Mouse (Mus musculus) liver, postnatal 0 days (tissue): Measurements from ENCODE around the gene Dennd2d.

Experiments used
- CTCF ChIP-seq: sonication (generic); IDR thresholded peaks from 2 replicates; pipeline ENCODE4 v1.5.1; 2016; ENCODE audit warnings: antibody characterized with exemption, low read depth
- EP300 ChIP-seq: IDR thresholded peaks from 2 replicates; pipeline ENCODE4 v1.6.1; 2016; ENCODE audit warnings: antibody characterized with exemption, low read depth, mild to moderate bottlenecking

DNA sequence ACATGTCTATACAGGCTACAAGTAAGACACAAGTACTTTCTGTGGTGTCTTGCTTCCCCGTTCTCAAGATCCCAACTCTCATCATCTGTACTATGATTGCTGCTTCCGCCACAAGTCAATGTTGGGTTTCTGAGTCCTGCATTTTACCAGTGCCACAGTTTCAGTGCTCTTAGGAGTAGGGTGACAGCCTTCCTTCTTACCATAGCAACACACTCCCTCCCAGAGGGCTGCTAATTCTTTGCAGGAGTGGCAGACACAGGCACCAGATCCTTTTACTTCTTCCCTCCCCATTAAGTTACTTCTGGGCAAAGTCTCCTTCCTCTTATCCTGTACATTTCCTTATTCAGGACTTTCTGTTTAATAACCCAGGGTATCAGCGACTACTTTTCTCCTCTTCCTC is 2.7 kb downstream of the Dennd2d start:
- TF ChIP-seq CTCF (no peak), EP300 (no peak)
